Mouse (Mus musculus): ENCODE results near the gene Cela1.

Cela1 gene

DNA sequence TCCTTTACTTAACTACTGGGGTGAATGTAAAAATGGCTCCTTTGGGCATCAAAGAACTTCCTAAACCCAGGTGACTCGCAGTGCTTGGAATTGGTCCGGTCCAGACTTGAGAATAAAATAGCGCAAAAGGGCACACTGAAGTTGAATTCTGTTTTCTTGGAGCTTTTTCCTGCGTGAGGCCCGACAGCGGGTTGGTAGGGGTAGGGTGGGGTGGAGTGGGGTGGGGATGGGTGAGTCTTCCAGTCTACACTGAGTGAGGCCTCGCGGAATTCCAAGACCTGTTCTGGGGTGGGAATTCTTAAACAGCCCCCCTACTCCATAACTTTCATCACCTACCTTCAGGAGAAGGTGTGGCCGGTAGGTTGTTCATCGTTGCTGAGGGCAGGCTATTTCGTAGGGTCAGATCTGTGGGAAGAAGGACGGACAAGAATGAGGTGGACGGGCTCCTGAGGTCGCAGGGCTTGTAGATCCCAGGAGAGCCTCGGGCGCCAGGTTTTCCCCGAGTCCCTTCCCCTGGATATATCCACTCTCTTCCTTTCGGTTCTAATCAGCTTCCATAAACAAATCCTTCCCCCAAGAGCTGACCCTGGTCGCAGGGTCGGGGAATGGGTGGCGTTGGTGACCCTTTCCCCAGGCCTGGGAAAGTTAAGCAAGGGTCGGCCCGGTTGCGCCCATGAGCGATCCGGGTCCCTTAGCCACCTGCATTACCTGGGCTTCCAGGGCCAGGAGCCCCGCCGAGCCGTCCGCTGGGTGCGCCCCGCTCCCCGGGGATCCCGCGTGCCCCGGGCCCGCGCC lies 51.7 kb downstream of the Cela1 start:
- DNase-seq (ENCODE audit: low spot score in 2 of 2) = no peak

DNA sequence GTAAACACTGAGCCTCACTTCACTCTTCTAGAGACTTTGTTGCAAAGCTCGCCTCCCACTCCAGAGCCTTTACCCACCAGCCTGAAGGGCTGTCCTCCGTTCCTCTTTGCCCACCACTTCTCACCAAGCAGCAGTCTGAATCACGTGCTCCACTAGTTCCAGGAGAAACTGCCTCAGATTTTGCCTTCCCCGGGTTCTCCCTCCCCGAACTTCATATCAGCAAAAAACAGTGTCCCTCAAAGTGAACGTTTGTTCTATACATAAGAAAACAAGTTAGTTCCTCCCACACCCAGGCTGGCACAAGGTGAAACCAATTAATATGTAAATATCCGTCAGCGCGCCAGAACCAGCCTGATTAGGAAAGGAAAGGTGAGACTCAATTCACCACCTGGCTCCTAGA lies 52.5 kb downstream of the Cela1 start:
- DNase-seq (ENCODE audit: low spot score in 2 of 2) = no peak

DNA sequence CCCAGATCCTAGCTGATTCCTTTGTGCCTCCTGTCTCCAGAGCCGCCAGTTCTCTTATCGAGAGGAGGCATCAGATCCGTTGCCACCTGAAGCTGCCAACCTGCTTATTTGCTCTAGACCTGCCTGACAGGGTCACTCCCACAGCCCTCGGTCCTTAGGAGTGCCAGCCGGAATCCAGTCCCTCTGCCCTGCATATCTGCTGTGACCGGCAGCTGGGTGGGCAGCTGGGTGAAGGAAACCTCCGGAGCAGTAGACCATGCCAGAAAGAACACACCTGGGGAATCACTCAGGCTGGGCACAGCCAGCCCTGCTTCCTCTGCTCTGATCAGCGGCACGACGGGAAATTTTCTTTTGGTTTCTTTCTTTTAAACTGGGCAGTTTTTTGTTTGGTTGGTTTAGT lies 54.4 kb downstream of the Cela1 start:
- no peak for DNase-seq (ENCODE audit: low spot score in 2 of 2)

DNA sequence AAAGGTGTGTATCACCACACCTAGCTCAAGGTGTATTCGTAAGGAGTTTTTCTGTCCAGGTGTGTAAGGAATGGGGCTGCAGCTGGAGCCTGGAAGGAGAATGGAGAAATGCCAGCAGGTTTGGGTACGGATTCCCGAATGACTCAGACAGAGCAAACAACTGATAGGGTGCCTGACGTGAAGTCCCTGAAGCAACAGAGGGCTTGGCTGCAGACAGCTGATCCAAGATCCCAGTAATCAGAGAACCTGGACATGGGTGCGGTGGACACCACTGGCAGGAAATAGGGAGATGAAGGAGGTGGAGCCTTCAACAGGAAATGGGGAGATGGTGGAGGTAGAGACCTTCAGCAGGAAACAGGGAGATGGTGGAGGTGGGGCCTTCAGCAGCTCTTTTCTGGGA lies 55.4 kb downstream of the Cela1 start:
- no peak for DNase-seq (ENCODE audit: low spot score in 2 of 2)

DNA sequence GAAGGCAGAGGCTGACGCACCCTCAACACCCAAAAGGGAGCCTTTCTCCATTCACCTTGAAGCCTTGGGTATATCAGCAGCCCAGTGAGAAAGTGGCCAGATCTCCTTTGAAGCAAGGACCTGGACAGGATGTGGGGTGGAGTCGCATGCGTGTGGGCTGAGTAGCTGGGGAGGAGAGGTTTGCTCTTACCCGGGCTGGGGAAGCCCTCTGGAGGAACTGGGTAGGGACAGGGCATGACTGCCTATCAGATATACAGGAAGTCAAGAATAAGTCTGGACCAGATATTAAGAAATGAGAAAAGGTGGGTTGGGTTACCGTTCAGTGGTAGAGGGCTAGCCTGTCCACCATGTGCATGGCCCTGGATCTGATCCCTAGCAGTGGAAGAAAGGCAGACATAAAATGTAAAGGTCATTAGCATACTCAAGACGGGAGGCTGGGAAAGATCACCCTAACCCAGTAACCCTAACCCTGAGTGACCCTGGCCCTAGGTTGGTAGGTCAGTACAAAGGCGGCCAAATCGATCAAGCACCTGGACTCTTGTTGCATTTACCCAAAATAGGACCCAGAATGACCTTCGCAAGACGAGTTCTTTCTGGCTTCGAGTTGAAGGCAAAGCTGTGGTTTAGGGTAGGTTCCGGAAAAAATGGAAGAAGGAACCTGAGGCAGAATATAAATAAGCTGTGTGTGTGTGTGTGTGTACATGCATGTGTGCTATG lies 56.1 kb downstream of the Cela1 start:
- DNase-seq (ENCODE audit: low spot score in 2 of 2) = no peak

DNA sequence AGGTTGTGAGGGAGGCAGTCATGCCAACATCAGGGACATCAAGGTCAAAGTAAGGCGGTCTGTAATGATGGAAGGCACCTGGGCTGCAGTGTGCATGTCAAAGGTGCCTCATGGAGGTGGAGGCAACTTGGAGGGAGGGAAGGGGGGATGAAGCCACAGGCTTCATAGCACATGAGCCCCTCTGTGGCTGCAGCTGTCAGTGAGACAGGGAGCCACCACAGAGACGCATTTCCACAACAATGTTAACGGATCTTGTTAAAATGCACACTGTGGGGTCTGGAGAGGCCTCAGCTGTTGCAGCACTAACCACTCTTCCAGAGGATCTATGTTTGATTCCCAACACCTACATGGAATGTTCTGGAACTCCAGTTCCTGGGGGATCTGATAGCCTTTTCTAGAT lies 57.6 kb downstream of the Cela1 start:
- DNase-seq (ENCODE audit: low spot score in 2 of 2) = no peak

DNA sequence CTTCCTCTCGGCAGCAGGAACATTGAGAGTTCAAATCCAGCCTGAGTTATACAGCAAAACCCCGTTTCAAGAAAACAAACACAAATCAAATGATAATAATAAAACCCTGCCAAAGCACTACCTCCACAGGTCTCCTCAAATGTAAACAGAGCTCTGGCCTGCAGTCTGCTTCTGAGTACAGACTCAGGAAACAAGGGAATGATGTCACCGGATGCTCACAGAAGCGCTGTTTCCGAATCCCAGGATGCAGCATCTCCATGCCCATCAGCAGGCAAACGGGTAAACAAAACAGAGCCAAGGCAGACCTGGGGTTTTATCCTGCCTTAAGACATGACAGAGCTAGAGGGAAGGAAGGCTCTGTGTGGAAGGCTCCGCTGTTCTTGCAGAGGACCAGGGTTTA lies 58.9 kb downstream of the Cela1 start:
- no peak for DNase-seq (ENCODE audit: low spot score in 2 of 2)

DNA sequence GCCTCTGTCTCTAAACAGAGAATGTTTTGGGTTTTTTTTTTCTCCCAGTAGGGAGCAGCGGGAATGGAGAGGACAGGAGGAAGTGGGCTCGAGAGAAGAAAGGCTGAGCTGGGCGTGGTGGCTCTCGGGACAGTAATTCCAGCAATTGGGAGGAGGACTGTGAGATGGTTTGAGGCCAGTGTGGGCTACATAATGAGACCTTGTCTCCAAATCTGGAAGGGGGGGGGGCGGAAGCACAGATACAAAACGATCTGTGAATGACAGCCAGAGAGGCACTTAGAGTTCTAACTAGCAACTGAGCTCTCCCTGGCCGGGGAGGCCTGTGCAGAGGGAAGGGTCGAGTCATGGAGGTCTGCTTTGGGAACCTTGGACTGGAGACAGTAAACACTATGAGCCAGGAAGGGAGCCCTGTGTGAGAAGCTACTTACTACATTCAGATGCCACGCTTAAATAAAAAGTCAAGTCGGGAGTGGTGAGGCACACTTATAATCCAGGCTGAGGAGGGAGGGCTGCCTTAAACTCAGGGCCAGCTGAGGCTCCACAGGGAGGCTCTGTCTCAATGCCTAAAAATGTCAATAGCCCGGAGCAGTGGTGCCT lies 59.8 kb downstream of the Cela1 start:
- no peak for DNase-seq (ENCODE audit: low spot score in 2 of 2)

DNA sequence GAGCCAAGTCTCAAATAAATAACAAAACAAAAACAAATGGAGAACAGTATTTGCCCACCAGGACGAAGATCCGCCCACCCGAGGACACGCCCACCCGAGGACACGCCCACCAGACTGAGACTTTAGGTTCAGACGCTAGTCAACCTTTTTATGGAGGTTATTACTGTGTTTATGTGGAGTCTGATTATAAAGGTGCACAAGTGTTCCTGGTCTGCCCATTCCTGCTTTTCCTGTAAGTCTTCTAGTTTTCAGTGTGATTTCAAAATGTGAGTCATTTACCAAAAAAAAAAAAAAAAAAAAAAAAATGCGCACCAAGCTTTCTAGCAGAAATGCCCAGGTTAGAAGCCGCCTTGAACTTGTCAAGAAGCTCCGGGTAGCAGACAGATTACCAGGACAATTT lies 60.4 kb downstream of the Cela1 start:
- no peak for DNase-seq (ENCODE audit: low spot score in 2 of 2)

DNA sequence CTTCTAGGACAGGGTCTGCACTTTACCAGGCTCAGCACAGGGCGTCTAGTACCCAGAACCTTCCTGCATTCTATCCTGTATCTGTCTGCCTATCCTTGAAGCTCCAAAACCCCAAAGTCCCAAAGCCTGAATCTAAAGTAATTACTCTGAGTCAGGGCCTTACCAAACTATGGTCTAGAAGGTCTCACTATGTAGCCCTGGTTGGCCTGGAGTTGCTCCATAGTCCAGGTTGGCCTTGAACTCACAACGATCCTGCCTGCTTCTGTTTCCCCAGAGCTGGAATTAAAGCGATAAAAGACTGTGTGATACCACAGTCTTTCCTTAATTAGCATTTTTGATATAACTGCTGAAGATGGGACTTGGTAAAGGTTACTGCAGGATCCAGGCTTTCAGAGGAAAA lies 63.3 kb downstream of the Cela1 start:
- DNase-seq (ENCODE audit: low spot score in 2 of 2) = no peak
